Mouse (Mus musculus): ENCODE results near the gene Gm10666.
"Not testable (repeated sequence)": the region's sequence is repeated elsewhere in the genome, so short reads cannot be mapped to it uniquely, and the experiment has no call there.

Gene Gm10666

GRCm38 (mm10) chr7:22134641-22135040 is at the start of gene Gm10666:
TSS of gene Gm10666 (minus strand) at chr7:22134741.
- not testable (repeated sequence) for DNase-seq (ENCODE audit: low spot score in 2 of 2)

- not testable (repeated sequence) for DNase-seq (ENCODE audit: low spot score in 2 of 2)
Measured at GRCm38 (mm10) chr7:22163935-22164334, 29.4 kb upstream of the Gm10666 start, which contains the start of gene Vmn1r142. TSS of gene Vmn1r142 (minus strand) at chr7:22164035.

- not testable (repeated sequence) for DNase-seq (ENCODE audit: low spot score in 2 of 2)
Measured at GRCm38 (mm10) chr7:22118145-22118544, 16.4 kb downstream of the Gm10666 start, which contains the start of gene Gm16451. TSS of gene Gm16451 (minus strand) at chr7:22118245.
